Mouse (Mus musculus): Measurements from ENCODE around the gene Sh2b3.

The Sh2b3 gene

GRCm38 (mm10) chr5:121825606-121826005 is 11.8 kb downstream of the Sh2b3 start:
- CTCF ChIA-PET = interaction anchor here (1.0 to 1.7 kb wide), 2 partner anchors 15 to 41 kb away, joined by 4 to 6 read pairs; no protein-coding TSS in a partner anchor

- CTCF ChIA-PET = interaction anchor here (1.1 kb wide), 1 partner anchor 9 kb away, joined by 3 read pairs; no protein-coding TSS in a partner anchor
Observed at GRCm38 (mm10) chr5:121824121-121824520, 13.3 kb downstream of the Sh2b3 start.

GRCm38 (mm10) chr5:121823668-121824067 is 13.8 kb downstream of the Sh2b3 start:
- CTCF ChIA-PET = interaction anchor here (0.8 to 1.1 kb wide), 2 partner anchors 9 to 20 kb away, joined by 3 read pairs; no protein-coding TSS in a partner anchor

DNA sequence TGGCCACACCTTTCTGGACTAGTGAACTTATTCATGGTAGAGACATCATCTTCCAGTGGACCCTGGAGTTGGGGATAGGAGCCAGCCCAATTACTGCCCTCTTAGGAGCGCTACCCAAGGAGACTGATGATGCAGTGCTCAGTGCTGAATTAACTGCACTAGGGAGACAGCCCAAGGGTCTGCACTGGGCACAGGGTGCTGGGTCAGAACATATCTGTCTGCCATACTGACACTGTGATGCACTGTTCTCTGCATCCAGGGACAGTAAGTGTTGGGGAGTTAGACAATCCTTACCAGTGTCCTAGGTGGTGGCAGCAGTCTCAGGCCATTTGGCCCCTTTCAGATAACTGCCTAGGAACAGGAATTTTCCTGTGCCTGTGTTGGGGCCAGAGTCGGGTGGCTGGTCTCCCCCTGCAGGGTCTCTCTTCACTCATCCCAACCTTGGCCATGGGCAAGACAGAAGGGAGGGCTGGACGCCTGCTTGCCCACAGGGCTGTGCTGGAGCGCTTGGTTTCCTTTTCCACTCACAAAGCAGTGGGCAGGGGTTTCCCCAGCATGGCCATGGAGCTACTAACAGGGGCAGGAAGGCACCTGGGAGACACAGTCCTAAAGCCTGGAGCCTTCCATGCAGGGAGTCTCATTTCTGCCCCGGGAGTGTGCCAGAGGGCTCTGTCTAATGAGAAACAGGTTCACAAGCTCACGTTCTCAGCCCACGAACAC is 14.5 kb downstream of the Sh2b3 start:
- CTCF ChIA-PET = interaction anchor here (0.8 kb wide), 1 partner anchor 20 kb away, joined by 3 read pairs; no protein-coding TSS in a partner anchor

GRCm38 (mm10) chr5:121821552-121821951 is 15.9 kb downstream of the Sh2b3 start:
- CTCF ChIA-PET = interaction anchor here (0.9 to 1.4 kb wide), 2 partner anchors 14 to 28 kb away, joined by 4 to 9 read pairs; no protein-coding TSS in a partner anchor

DNA sequence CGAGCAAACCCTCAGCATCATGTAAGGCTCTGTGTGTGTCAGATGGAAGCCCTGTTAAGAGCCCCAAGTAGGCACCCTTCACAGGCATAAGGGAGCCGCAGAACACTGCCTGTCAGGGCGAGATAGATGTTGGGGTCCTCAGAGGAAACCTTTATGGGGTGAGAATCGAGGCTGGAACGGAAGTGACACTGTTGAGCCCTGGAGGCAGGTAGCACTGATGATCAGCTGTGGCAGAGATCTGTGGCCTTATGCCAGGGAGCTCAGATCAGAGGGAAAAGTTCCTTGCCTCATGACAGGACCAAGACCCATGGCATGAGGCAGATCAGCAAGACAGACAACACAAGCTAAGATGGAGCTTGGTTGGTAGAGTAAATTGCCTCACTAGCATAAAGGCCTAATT is 16.3 kb downstream of the Sh2b3 start:
- CTCF ChIA-PET = interaction anchor here (0.9 to 1.4 kb wide), 2 partner anchors 15 to 29 kb away, joined by 4 to 9 read pairs; no protein-coding TSS in a partner anchor

DNA sequence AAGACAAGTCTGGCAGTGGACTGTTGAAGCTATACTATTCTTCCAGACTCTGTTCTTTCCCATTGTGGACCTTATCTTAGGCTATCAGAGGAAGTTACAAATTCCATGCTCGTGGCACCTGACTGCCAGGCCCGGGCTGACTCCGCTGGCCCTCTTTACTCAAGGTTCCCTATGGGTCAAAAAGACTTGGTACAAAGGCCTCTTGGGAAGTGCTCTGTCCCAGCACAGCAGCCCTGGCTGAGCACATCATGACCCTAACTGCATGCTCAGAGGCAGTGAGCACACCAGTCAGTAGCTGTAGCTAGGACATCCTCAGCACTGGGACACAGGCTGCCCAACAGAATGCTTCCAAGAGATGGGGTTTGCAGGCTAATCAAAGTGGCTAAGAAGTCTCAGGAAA is 16.8 kb downstream of the Sh2b3 start:
- CTCF ChIA-PET = interaction anchor here (0.9 to 1.4 kb wide), 2 partner anchors 15 to 29 kb away, joined by 4 to 9 read pairs; no protein-coding TSS in a partner anchor

- CTCF ChIA-PET = interaction anchor here (1.4 kb wide), 1 partner anchor 30 kb away, joined by 4 read pairs; no protein-coding TSS in a partner anchor
Observed at GRCm38 (mm10) chr5:121820161-121820560, 17.3 kb downstream of the Sh2b3 start.

- CTCF ChIA-PET = no interaction called here
Observed at GRCm38 (mm10) chr5:121819559-121819958, 17.9 kb downstream of the Sh2b3 start.

GRCm38 (mm10) chr5:121818862-121819261 is 18.6 kb downstream of the Sh2b3 start:
- CTCF ChIA-PET = no interaction called here

- CTCF ChIA-PET = no interaction called here
Observed at GRCm38 (mm10) chr5:121818401-121818800, 19.0 kb downstream of the Sh2b3 start.

DNA sequence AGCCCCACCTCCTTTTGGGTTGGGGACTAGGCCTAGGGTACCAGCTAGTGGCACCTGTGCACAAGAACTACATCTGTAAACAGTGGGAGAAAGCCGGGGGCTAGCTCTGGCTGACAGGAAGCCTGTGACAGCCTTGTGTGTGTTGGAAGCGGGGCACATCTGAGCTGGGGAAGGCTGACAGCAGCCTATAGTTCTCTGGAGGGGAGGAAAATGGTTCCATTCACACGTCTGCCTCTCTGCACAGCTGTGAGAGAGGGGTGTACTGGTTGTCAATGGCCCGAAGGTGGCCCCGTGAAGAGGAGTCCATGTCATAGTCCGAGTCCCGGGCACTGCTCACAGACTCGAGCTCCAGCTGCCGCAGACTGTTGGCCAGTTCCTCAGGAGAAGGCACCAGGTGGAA is 19.9 kb downstream of the Sh2b3 start:
- CTCF ChIA-PET = interaction anchor here (0.9 to 1.7 kb wide), 2 partner anchors 11 to 25 kb away, joined by 4 to 6 read pairs; no protein-coding TSS in a partner anchor

- CTCF ChIA-PET = interaction anchor here (0.6 to 1.7 kb wide), 5 partner anchors 12 to 164 kb away, joined by 3 to 6 read pairs (median 4); partner anchors contain the start of gene Pheta1
Observed at GRCm38 (mm10) chr5:121816611-121817010, 20.8 kb downstream of the Sh2b3 start.

- CTCF ChIA-PET = interaction anchor here (0.6 to 1.7 kb wide), 2 partner anchors 13 to 137 kb away, joined by 6 read pairs; no protein-coding TSS in a partner anchor
Observed at GRCm38 (mm10) chr5:121815867-121816380, 21.5 kb downstream of the Sh2b3 start.

DNA sequence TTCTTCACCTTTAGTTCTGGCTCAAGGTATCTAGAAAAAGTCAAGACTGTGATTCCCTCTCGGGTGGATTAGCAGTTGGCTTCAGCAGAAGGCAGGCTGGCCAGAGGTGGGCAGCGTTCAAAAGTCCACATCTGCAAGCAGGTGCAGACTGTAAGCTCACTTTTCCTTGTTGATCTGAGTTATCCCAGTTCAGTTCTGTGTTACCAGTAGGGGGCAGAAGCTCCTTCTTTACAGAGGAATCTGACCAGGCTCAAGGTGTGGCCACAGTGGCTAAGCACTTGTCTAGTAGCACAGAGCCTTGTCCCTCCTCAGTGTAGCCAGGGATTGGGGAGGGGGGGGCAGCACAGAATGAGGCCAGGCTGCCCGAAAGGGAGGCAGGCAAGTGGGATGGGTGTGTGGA is 22.4 kb downstream of the Sh2b3 start:
- CTCF ChIA-PET = interaction anchor here (0.6 to 1.2 kb wide), 5 partner anchors 9 to 61 kb away, joined by 3 to 5 read pairs (median 3); no protein-coding TSS in a partner anchor

GRCm38 (mm10) chr5:121813744-121814143 is 23.7 kb downstream of the Sh2b3 start:
- CTCF ChIA-PET = interaction anchor here (0.6 kb wide), 2 partner anchors 36 to 229 kb away, joined by 3 to 4 read pairs; no protein-coding TSS in a partner anchor

GRCm38 (mm10) chr5:121812526-121813243 is 24.8 kb downstream of the Sh2b3 start:
- CTCF ChIA-PET = interaction anchor here (0.6 to 1.8 kb wide), 6 partner anchors 20 to 974 kb away, joined by 3 to 6 read pairs (median 3); no protein-coding TSS in a partner anchor

GRCm38 (mm10) chr5:121811485-121811931 is 25.9 kb downstream of the Sh2b3 start:
- CTCF ChIA-PET = interaction anchor here (1.8 kb wide), 1 partner anchor 32 kb away, joined by 6 read pairs; no protein-coding TSS in a partner anchor

DNA sequence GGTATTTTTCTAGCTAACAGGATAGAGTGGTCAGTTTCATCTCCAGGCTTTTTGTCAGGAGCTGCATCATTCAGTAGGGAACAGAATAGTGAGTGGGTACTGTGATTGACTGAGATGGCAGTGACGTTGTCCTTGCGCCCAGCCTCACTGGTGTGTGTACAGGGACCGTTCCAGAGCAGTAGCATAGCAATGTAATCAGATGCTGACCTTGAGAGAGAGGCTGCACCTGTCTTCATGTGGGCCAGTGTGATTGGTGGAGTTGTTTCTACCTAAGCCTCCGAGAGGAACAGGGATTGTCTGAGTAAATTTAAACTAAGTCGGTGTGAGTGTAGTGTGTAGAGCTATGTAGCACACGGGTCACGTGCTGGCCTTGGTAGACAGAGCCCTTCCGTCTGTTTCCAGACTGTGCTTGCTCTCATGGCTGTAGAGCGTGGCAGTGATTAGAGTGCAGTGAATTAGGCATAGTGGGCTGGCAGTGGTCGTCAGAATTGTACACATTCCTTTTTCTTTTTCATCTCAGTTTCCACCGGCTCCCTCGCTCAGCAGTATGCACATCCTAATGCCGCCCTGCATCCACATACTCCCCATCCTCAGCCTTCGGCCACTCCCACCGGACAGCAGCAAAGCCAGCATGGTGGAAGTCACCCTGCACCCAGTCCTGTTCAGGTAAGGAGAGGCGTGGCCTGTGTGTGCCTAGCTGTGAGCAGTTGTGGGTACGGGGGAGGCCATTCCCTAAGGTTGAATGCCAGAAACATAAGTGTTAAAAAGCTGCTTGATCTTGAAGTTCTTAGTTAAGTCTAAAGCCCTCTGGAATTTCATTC is 26.9 kb downstream of the Sh2b3 start:
- CTCF ChIA-PET = interaction anchor here (0.7 to 1.2 kb wide), 2 partner anchors 20 to 298 kb away, joined by 3 read pairs; no protein-coding TSS in a partner anchor

GRCm38 (mm10) chr5:121809667-121810224 is 27.7 kb downstream of the Sh2b3 start:
- CTCF ChIA-PET = interaction anchor here (0.5 to 1.2 kb wide), 3 partner anchors 19 to 297 kb away, joined by 3 read pairs; no protein-coding TSS in a partner anchor
